20 mouse cellular contexts compared by ENCODE assay signal in genomic region chr4:56533344-56533985, GRCm38 (mm10).
A peak's percentile ranks its signal among the peaks of the same experiment; 100 is the strongest.
DNase-seq lines count a peak whose midpoint lies in the region; ATAC-seq and TF ChIP-seq lines count a peak whose summit lies in the region.
"Had no signal": no experiment of that assay in that cellular context is flagged by ENCODE, and none has a peak within 500 bp of the region (broad histone marks: within the 10 kb centered on the region; RNA-seq: fewer than 3 reads in every experiment).

No protein-coding gene starts in this region.

- H3K4me1 ChIP-seq in lung, adult 2 months (ENCODE audit: control insufficient read depth, insufficient read depth, low read length) = no peaks in the 10 kb centered on the region
- peaks cover 7% of the 10 kb centered on the region for H3K4me1 ChIP-seq in limb, embryonic 14.5 days (ENCODE audit: control insufficient read depth, insufficient read depth, low read length)
- 0 out of 2 replicates have a peak, but pooled peaks cover 4% of the 10 kb centered on the region for H3K4me1 ChIP-seq in stomach, embryonic 16.5 days (ENCODE audit: control insufficient read depth, insufficient read depth, low read length)
- H3K4me1 ChIP-seq: embryonic facial prominence, embryonic 12.5 days; hindbrain, embryonic 15.5 days; midbrain, embryonic 10.5 days had no signal

- peak; percentile 53 to 63 for DNase-seq in cerebellum, postnatal 10 days
- DNase-seq in cerebellum, adult 8-10 months = no peak
- peak; percentile 4 for DNase-seq in lung, adult 2 months
- DNase-seq in lung, postnatal 14 days = no peak
- no peak for DNase-seq in limb, embryonic 14.5 days (ENCODE audit: low spot score)
- DNase-seq in B cell, adult 2 months = no peak
- DNase-seq in left cerebral cortex, adult 9 months (ENCODE audit: low spot score in 2 of 2) = no peak
- DNase-seq: adrenal gland, postnatal 10 days; cerebellum, adult 11 months; gastrocnemius, postnatal 14 days; heart, adult 2 months; liver; liver, postnatal 0 days had no signal

- H3K27me3 ChIP-seq in limb, embryonic 14.5 days (ENCODE audit: control insufficient read depth, insufficient read depth, low read length) = no peaks in the 10 kb centered on the region
- no peaks in the 10 kb centered on the region for H3K27me3 ChIP-seq in stomach, embryonic 16.5 days (ENCODE audit: control insufficient read depth, insufficient read depth, low read length)
- H3K27me3 ChIP-seq: embryonic facial prominence, embryonic 12.5 days; hindbrain, embryonic 15.5 days; neural tube, embryonic 13.5 days had no signal

- no peak overlapping the region for H3K4me3 ChIP-seq in lung, adult 2 months (replicated peaks; ENCODE audit: extremely low read depth, low read depth, low read length)
- no peak overlapping the region for H3K4me3 ChIP-seq in limb, embryonic 14.5 days (replicated peaks; ENCODE audit: low read length)
- H3K4me3 ChIP-seq in stomach, embryonic 16.5 days (replicated peaks; ENCODE audit: low read length) = no peak overlapping the region
- H3K4me3 ChIP-seq: embryonic facial prominence, embryonic 12.5 days; heart, adult 2 months; hindbrain, embryonic 15.5 days; layer of hippocampus, adult 2 months; midbrain, embryonic 10.5 days; neural tube, embryonic 13.5 days had no signal

- WGBS in lung, adult 2 months = 64% methylated on average over 9 of the region's 9 CpGs
- WGBS in limb, embryonic 14.5 days = 61% methylated on average over 9 of the region's 9 CpGs
- WGBS in stomach, embryonic 16.5 days = 69% methylated on average over 9 of the region's 9 CpGs

- H3K9me3 ChIP-seq in limb, embryonic 14.5 days (ENCODE audit: control insufficient read depth, low read length) = no peaks in the 10 kb centered on the region
- no peaks in the 10 kb centered on the region for H3K9me3 ChIP-seq in stomach, embryonic 16.5 days (replicated peaks; ENCODE audit: control insufficient read depth, low read length)
- H3K9me3 ChIP-seq: embryonic facial prominence, embryonic 12.5 days; hindbrain, embryonic 15.5 days; midbrain, embryonic 10.5 days; neural tube, embryonic 13.5 days had no signal

- no peak for TF ChIP-seq POLR2A in lung, adult 2 months (IDR thresholded peaks at IDR 0.05; ENCODE audit: borderline replicate concordance, extremely low read depth, low read depth, low read length)
- TF ChIP-seq POLR2A in limb, embryonic 14.5 days (IDR thresholded peaks at IDR 0.05; ENCODE audit: borderline replicate concordance, extremely low read depth, insufficient read depth, insufficient read length) = no peak

- H3K4me2 ChIP-seq in limb, embryonic 14.5 days (replicated peaks; ENCODE audit: low read depth, low read length, severe bottlenecking) = no peak overlapping the region
- no peak overlapping the region for H3K4me2 ChIP-seq in stomach, embryonic 16.5 days (ENCODE audit: low read depth, low read length)
- H3K4me2 ChIP-seq: embryonic facial prominence, embryonic 12.5 days; hindbrain, embryonic 15.5 days; neural tube, embryonic 13.5 days had no signal

- TF ChIP-seq CTCF in lung, adult 2 months (IDR thresholded peaks at IDR 0.05; ENCODE audit: insufficient read depth, low read length) = no peak

- no peak overlapping the region for H3K9ac ChIP-seq in limb, embryonic 14.5 days (ENCODE audit: low read depth, low read length, severe bottlenecking)
- no peak overlapping the region for H3K9ac ChIP-seq in stomach, embryonic 16.5 days (ENCODE audit: low read length)
- H3K9ac ChIP-seq: embryonic facial prominence, embryonic 12.5 days; hindbrain, embryonic 15.5 days; liver, postnatal 0 days; neural tube, embryonic 13.5 days had no signal

- no peak overlapping the region; the same call in 1 of the 2 replicates for H3K27ac ChIP-seq in limb, embryonic 14.5 days (replicated peaks; ENCODE audit: low read depth, low read length)
- H3K27ac ChIP-seq in stomach, embryonic 16.5 days (ENCODE audit: low read length) = peak overlapping the region; percentile 29
- H3K27ac ChIP-seq: embryonic facial prominence, embryonic 12.5 days; heart, adult 2 months; hindbrain, embryonic 15.5 days; layer of hippocampus, adult 2 months; midbrain, embryonic 10.5 days; neural tube, embryonic 13.5 days had no signal

- no peaks in the 10 kb centered on the region for H3K36me3 ChIP-seq in limb, embryonic 14.5 days (ENCODE audit: control insufficient read depth, insufficient read depth, low read length)
- H3K36me3 ChIP-seq in stomach, embryonic 16.5 days (ENCODE audit: control insufficient read depth, insufficient read depth, low read length) = no peaks in the 10 kb centered on the region
- H3K36me3 ChIP-seq: embryonic facial prominence, embryonic 12.5 days; hindbrain, embryonic 15.5 days; midbrain, embryonic 10.5 days; neural tube, embryonic 13.5 days had no signal

- peak; percentile 19; the same call in 1 of the 2 replicates for ATAC-seq in limb, embryonic 14.5 days (ENCODE audit: low FRiP score, low read depth)
- ATAC-seq in stomach, embryonic 16.5 days (ENCODE audit: insufficient read depth, low FRiP score) = peak; percentile 75; the same call in 1 of the 2 replicates
- ATAC-seq: intestine, postnatal 0 days; liver, postnatal 0 days had no signal

Comparison
In these comparisons a context has a peak if more than half of its experiments do, and no peak if none do; other contexts are left out.
1. DNase-seq: peak in cerebellum, postnatal 10 days (2 of 2) and lung, adult 2 months (single experiment); none in cerebellum, adult 8-10 months (single experiment), lung, postnatal 14 days (single experiment), limb, embryonic 14.5 days (single experiment), B cell, adult 2 months (0 of 2) and left cerebral cortex, adult 9 months (0 of 2).